Mouse (Mus musculus) retina, postnatal 1 day (tissue): Measurements from ENCODE around the gene Pla1a.

Experiments used
- DNase-seq: peaks from one replicate; pipeline ENCODE4 v3.0.0-alpha.2; 2012

Pla1a gene

GRCm38 (mm10) chr16:38431446-38432185 is 1.3 kb downstream of the Pla1a start:
- no peak for DNase-seq

GRCm38 (mm10) chr16:38425799-38426198 is 7.1 kb downstream of the Pla1a start:
- no peak for DNase-seq

- DNase-seq = no peak
These were observed 7.6 kb downstream of the Pla1a start for GRCm38 (mm10) chr16:38425374-38425773.

GRCm38 (mm10) chr16:38414953-38415352 is 18.0 kb downstream of the Pla1a start:
- DNase-seq = no peak

GRCm38 (mm10) chr16:38408416-38408815 is 24.5 kb downstream of the Pla1a start:
- no peak for DNase-seq

- no peak for DNase-seq
These were observed 25.4 kb downstream of the Pla1a start for GRCm38 (mm10) chr16:38407584-38407983.

- DNase-seq = no peak
These were observed 26.2 kb downstream of the Pla1a start for GRCm38 (mm10) chr16:38406708-38407107.

GRCm38 (mm10) chr16:38406293-38406692 is 26.7 kb downstream of the Pla1a start:
- no peak for DNase-seq

GRCm38 (mm10) chr16:38403639-38404038 is 29.3 kb downstream of the Pla1a start:
- no peak for DNase-seq

GRCm38 (mm10) chr16:38401468-38401867 is 31.5 kb downstream of the Pla1a start:
- DNase-seq = no peak

GRCm38 (mm10) chr16:38400311-38400960 is 32.5 kb downstream of the Pla1a start:
- DNase-seq = no peak

GRCm38 (mm10) chr16:38399531-38400231 is 33.3 kb downstream of the Pla1a start:
- peak; percentile 91 for DNase-seq

- DNase-seq = no peak
These were observed 33.9 kb downstream of the Pla1a start for GRCm38 (mm10) chr16:38399076-38399475.

GRCm38 (mm10) chr16:38398266-38398665 is 34.7 kb downstream of the Pla1a start:
- no peak for DNase-seq

- no peak for DNase-seq
These were observed 36.8 kb downstream of the Pla1a start for GRCm38 (mm10) chr16:38396155-38396554.

- no peak for DNase-seq
These were observed 37.8 kb downstream of the Pla1a start for GRCm38 (mm10) chr16:38395060-38395730.

GRCm38 (mm10) chr16:38394191-38394618 is 38.7 kb downstream of the Pla1a start:
- DNase-seq = no peak

- DNase-seq = no peak
These were observed 40.6 kb downstream of the Pla1a start for GRCm38 (mm10) chr16:38392126-38392894.

- no peak for DNase-seq
These were observed 42.6 kb downstream of the Pla1a start for GRCm38 (mm10) chr16:38390322-38390721.

GRCm38 (mm10) chr16:38389284-38389893 is 43.6 kb downstream of the Pla1a start:
- DNase-seq = no peak

- DNase-seq = no peak
These were observed 44.2 kb downstream of the Pla1a start for GRCm38 (mm10) chr16:38388757-38389156.

GRCm38 (mm10) chr16:38387389-38387788 is 45.6 kb downstream of the Pla1a start:
- DNase-seq = no peak
